Mouse (Mus musculus) mouse embryonic stem cell (cell line): ENCODE data around the gene Noa1.

Source experiments
- in situ Hi-C, 2 experiments: fragments of 300-500 bp; cut with MboI; formaldehyde crosslinking; loops; 1 replicate in 1 of 2; 3 replicates in 1 of 2; pipeline ENCODE4 v1.14.3; 2019 to 2020; ENCODE audit warnings: low sequenced_read_pairs in 2 of 2, low pct_unique_long_range_greater_than_20kb in 1 of 2, mixed read lengths in 1 of 2; ENCODE audit not compliant: unreplicated experiment in 1 of 2

Gene Noa1

DNA sequence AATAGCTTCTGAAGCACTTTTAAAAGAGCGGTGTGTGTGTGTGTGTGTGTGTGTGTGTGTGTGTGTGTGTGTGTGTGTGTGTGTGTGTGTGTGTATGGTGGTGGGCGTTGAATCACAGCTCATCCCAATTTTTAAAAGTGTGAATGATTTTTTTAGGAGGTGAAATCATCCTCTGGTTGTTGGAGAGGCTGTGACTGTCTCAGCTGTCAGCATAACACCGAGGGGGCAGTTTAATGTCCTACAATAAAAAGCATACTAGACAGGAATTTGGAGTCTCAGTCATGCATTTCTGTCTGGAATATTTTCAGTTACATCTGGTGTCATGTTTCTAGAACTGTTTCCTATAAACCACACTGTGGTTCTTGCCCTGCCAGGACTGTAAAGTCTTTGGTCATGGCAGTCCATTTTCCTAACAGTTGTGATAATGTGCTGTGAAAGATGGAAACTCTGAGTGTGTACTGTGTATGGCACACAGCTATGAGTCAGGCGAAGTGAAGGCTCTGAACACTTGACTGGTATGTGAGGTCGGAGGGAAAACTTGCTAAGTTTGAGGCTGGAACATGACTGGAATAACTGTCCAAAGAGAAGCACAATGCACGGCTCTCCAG lies 8.5 kb downstream of the Noa1 start:
- in situ Hi-C loops = no loop called here

DNA sequence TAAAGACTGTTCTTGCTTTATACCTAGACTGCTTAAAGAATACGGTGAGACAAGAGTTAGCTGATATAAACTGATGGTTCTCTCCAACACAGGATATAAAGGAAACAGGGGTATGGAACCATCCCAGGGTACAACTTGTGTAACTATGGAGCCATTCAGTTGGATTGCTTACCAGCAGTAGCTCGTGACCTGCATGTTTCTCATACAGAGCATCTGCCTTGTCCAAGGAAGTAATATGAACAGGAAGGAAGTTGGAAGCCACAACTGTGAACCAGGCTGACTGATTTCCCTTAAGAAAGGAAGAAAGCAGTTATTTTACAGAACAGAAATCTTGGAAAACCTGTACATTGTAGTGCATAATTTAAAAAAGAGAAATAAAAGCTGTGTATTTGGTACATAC lies 10.4 kb downstream of the Noa1 start:
- in situ Hi-C loops = no loop called here

DNA sequence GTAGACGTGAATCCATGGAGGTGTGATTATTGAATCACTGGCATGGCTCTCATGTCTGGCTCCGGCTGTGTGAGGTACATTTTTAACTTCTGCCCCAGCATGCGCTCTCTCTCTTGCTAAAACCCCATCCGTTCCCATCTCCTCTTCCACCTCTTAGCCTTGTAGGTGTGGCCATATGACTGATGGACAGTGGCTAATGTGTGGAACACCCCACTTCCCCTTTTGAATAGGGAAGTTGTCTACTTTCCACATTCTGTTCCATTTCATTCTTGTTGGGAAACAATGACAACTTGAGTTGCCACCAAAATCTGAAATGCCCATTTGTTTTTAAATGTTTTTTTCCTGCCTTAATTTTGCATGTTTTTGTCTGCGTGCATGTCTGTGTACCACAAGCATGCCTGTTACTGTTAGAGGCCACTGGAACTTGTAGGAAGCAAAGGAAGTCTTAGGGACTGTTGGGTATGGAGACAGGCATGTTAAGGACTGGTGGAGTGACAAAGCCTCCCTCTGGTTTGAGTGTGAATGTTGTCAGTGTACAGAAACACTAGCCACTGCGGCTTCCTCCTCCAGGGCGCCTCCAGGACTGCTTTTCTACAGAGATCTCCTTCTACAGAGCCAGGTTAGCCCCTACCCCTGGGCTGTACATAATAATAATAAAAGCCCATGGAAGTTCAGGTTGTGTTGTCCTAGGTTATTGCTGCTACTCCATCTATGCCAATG lies 16.9 kb downstream of the Noa1 start:
- in situ Hi-C loops = no loop called here

DNA sequence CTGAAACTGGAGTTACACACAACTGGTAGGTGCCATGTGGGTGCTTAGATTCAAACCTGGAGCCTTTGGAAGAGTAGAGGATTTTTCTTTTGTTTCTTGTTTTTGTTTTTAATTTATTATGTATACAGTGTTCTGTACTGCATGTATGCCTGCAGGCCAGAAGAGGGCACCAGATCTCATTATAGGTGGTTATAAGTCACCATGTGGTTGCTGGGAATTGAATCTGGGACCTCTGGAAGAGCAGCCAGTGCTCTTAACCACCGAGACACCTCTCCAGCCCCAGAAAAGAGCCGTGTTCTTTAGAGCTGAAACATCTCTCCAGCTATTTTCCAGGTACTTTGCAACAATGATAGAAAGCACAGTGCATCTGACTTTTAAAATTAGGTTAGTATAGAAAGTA lies 19.3 kb downstream of the Noa1 start:
- in situ Hi-C loops = no loop called here

DNA sequence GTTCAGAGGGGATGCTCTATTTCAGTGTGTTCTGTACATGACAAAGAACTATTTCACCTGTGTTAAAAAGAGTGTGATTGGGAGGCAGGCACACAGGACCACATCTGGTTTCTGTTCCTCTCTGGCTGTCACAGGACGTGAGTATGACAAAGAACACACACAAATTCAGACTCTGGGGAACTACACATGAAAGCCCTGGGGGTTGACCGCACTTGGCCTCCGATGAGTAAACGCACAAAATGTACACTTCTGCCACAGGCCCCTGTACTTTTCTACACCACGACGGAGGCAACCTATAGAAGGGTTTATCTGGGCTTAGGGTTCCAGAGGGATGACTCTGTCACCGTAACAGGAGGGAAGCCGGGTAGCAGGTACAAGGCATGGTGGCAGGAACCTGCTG lies 20.2 kb downstream of the Noa1 start:
- in situ Hi-C loops = no loop called here

- in situ Hi-C loops = no loop called here
These were observed 22.0 kb downstream of the Noa1 start for GRCm38 (mm10) chr5:77287901-77288300.

- in situ Hi-C loops = no loop called here
These were observed 23.0 kb downstream of the Noa1 start for GRCm38 (mm10) chr5:77286904-77287303.

DNA sequence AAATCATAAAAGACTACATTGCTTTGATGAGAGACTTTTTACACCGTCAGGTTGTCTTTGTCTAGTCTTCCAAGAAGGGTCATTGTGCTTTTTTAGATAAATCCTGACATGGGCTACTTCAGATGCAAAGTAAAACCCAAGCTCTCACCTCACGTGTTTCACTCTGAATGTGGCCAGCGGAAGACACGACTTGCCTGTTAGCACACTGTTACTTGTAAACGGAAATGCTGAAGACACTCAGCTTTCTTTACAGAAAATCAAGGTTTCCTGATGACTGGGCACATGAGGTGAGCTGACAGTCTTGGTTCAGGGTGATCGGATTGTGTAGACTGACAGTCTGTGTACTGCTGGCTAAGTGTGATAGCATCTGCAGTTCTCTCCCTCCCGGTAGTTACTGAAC lies 24.2 kb downstream of the Noa1 start:
- in situ Hi-C loops = no loop called here

GRCm38 (mm10) chr5:77282242-77282641 lies 27.6 kb downstream of the Noa1 start:
- in situ Hi-C loops = no loop called here

- in situ Hi-C loops = no loop called here
These were observed 28.2 kb downstream of the Noa1 start for GRCm38 (mm10) chr5:77281518-77282174.

DNA sequence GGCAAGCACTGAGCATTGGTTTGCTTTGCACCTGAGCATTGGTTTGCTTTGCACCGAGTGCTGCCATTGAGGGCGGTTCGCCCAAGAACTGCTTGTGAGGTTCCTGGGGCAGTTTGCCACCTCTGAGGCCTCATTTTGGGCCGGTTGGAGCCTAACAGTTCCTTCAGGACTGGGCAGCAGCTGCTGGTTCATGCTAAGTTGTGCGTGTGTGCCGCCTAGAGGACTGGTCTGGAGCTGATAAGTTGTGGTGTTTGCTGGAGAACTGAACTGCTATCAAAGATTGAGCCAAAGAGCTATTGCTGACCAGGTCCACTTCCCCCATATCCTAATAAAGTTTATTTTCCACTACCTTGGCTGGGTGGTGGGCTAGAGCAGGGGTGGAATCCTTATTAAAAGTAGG lies 32.7 kb downstream of the Noa1 start:
- in situ Hi-C loops = no loop called here

- in situ Hi-C loops = no loop called here
These were observed 33.9 kb downstream of the Noa1 start for GRCm38 (mm10) chr5:77275950-77276349.

- in situ Hi-C loops = no loop called here
These were observed 36.7 kb downstream of the Noa1 start for GRCm38 (mm10) chr5:77273151-77273550.

DNA sequence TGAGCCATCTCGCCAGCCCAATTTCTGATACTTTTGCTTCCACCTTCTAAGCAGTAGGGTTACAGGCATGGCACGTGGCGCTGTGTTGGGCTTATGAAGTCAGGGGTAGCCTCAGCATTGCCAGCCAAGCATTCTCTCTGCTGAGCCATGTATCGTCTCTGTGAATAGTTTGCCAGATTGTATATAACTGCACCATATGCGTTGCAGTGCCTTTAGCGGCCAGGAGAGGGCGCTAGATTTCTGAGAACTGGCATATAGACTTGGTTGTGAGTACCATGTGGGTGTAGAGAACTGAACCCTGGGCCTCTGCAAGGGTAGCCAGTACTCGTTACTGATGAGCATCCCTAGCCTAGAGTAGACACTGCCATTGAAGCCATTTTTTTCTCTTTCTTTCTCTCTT lies 40.5 kb downstream of the Noa1 start:
- in situ Hi-C loops = no loop called here

GRCm38 (mm10) chr5:77267957-77268624 lies 41.8 kb downstream of the Noa1 start:
- in situ Hi-C loops = no loop called here

DNA sequence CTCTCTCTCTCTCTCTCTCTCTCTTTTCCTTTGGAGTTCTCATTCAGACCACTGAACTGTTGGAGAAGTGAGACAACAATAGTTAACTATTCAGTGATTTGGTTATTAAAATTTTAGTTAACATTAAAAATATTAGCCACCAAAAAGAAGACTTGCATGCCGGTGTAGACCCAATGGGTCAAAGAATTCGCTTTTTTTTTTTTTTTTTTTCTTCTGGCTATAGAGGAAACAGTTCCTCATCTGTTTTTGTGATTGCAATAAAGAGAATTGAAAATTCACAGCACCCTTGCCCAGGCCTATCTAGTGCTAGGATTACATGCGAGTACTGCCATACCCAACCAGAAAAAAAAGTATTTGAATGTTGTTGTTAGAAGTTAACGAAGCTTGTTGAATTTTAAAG lies 42.4 kb downstream of the Noa1 start:
- in situ Hi-C loops = no loop called here

DNA sequence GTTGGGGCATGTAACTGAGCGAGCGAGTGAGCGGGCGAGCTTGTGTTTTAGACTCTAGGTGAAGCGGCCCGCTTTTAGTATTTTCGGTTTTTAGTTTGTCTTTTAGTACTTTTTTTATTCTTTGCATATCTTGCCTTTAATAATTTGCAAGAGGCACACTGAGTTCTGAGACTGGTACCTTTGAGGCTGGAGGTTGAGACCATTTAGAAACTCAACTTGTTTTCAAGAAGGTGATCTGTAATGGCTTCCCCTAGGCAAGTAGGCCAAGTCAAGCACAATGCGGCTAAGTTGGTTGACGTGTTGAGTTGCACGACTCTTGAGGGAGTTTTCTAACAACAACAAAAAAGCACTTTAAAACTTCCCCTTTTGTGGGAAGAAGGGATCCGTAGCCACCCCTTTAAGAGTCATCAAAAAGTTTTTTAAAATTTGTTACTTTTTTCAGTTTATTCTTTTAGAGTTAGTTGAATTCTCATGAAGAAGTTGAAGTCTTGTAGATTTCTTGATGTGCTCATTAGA lies 42.9 kb downstream of the Noa1 start:
- in situ Hi-C loops = no loop called here

- in situ Hi-C loops = no loop called here
These were observed 43.6 kb downstream of the Noa1 start for GRCm38 (mm10) chr5:77266066-77266885.
